Mouse (Mus musculus): ENCODE data around the gene 4930444G20Rik. TPM values are rescaled to one million over a fixed set of nuclear protein-coding genes. Genes with fewer than 3 reads are reported as not detected.
"Not testable (repeated sequence)": the region's sequence is repeated elsewhere in the genome, so short reads cannot be mapped to it uniquely, and the experiment has no call there.

The 4930444G20Rik gene
- not detected for polyA plus RNA-seq (2017; shearing (Covaris generic))

DNA sequence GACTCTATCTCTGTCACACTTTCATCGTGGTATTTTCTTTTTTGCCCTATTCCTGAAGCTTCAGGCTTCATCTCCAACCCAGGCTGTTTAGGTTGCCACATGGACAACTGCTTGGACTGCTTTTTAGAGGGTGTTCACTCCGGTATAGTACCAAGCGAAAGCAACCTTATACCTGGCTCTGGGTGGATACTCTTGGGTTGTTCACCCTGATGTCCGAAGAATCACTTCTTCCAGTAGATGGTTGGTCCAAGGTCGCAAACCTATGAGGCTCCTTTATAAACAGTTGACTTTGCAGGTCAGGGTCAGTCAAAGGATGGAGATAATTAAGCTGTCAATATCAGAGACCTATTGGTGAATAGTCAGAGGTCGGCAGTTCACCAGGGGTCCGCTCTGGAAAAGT lies at the start of gene 4930444G20Rik:
4930444G20Rik (minus strand) TSS at position 101 of the 400 bp plus-strand sequence.
- ATAC-seq = not testable (repeated sequence)

DNA sequence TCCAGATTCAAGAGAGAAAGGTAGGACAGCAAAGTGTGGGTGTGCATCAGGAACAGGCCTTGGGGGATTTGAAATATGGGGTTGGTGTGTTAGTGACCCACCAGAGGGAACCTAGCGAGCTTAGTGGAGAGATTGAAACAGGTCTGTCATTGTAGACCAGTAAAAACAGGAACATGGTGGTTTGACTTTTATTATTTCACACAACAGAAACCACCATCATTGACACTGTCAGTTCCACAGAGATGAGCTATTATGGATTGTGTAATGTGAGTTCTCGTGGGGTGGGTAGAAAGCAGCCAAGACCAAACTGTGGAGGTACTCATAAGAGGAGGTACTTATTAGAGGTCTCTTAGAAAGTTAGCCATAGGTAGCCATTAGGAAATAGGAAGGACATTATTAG lies 6.7 kb upstream of the 4930444G20Rik start:
- ATAC-seq = no peak

DNA sequence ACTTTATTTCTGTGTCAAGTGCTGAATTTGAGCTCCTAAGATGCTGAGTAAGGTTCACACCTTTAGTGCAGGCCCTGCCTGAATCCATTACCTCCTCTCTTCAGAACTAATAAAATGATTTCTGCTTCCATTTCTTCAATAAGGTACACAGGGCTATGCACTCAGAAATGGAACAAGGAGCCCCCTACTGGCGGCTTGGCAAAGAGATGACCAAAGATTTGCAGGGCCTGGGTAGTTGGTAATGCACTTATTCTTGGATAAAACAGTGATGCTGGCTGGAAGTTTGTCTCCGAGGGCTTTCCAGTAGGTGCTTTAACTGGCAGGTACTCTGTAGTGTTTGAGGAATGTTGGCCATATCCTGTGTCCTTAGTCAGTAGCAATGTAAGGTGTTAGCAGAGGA lies 4.9 kb upstream of the 4930444G20Rik start:
- ATAC-seq = no peak

GRCm38 (mm10) chr10:22070576-22070975 lies 2.7 kb upstream of the 4930444G20Rik start:
- ATAC-seq = no peak

DNA sequence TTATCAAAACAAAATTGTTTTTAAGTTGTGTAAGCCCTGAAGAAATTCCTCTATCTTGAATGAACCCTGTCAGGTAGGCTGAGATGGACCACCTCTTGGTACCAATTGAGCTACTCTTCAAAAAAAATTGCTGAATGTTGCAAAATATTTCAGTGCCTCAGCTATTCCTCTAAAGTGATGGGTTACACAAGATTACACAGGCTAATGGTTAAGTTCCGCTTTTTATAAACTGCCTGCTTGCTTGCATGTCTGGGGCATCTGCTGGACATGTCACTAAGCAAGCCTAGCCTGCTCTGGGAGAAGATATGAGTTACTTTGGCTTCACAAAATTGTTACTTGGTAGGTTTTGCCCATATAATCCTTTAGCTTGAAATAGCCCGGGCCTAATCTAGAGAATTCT lies 2.3 kb upstream of the 4930444G20Rik start:
- ATAC-seq = no peak

DNA sequence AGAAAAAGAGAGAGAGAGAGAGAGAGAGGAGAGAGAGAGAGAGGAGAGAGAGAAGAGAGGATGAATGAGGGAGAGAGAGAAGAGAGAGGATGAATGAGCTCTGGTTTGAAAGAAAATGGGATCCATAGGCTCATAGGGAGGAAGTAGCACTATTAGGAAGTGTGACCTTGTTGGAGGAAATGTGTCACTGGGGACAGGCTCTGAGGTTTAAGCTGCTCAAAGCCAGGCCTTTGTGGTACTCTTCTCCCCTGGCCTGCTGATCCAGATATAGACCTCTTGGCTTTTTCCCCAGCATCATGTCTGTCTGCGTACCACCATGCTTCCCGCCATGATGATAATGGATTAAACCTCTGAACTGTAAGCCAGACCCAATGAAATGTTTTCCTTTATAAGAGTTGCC lies 8.5 kb downstream of the 4930444G20Rik start:
- no peak for ATAC-seq

DNA sequence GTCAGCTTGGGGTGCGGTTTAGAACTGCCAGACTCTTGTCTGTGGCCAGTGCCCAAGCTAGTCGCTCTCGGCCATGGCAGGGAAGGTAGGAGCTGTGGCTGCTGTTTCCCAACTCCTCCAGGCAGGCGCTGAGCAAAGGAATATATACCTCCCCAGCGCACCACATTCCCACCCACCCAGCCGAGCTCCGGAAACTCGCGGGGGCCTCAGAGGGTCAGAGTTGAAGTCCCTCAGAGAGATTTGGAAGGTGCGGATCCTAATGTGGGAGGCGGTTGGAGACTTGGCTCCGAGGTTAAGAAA lies 8.9 kb downstream of the 4930444G20Rik start:
- ATAC-seq = no peak

- peak; percentile 98 for ATAC-seq
These were observed 9.5 kb downstream of the 4930444G20Rik start for GRCm38 (mm10) chr10:22058218-22059025.

- no peak for ATAC-seq
These were observed 12.6 kb downstream of the 4930444G20Rik start for GRCm38 (mm10) chr10:22055308-22055707.

- not testable (repeated sequence) for ATAC-seq
These were observed 31.6 kb downstream of the 4930444G20Rik start for GRCm38 (mm10) chr10:22036256-22036655.

GRCm38 (mm10) chr10:22034303-22034702 lies 33.6 kb downstream of the 4930444G20Rik start:
- no peak for ATAC-seq

GRCm38 (mm10) chr10:22018618-22019017 lies 49.3 kb downstream of the 4930444G20Rik start:
- no peak for ATAC-seq

DNA sequence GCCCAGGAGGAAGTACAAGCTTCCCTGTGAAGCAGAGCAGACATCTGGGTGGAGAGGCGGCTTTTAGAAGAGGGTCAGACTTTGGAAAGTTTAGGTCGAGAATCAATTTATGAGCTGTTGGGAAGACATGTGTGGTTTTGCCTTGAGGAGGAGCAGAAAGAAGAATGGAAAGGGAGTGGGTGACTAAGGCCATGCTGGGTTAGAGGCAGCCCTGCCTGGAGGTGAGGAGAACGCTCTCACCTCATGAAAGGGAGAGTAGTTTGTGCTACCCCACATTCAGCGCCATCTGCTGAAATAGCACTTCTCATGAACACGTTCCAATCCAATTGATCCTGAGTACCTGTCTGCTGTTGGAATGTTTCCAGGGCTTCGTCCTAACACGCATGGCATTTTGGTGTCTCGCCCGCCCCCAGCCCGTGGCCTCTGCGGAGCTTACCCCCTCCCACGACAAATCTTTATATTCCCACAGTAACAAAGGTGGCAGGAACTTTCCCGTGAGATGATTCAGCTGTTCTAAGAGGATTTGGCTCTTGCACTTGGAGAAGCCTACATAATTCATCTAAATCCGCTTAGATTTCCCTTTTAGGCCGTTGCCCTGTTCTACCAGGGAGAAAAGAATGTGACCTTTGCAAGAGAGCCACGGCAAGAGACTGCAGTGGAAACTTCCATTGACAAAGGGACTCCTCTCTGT lies 50.3 kb downstream of the 4930444G20Rik start:
- ATAC-seq = no peak

Other genes with a start within 250 kb of the 4930444G20Rik start
- gene Sgk1, start 185.9 kb downstream of the 4930444G20Rik start, polyA plus RNA-seq (2017; shearing (Covaris generic)) = 10 to 100 TPM; 19.5 to 98.6 (median 25.8) TPM
- 10 to 100 TPM in 2 of 3 experiments, 1 to 10 TPM in 1; 9.4 to 12.6 (median 12.1) TPM for gene E030030I06Rik, start 81.2 kb upstream of the 4930444G20Rik start, polyA plus RNA-seq (2017; shearing (Covaris generic))
- gene Raet1e, start 90.5 kb upstream of the 4930444G20Rik start, polyA plus RNA-seq (2017; shearing (Covaris generic)) = under 1 TPM in 1 of 3 experiments, not detected in 2; 0.49 TPM
- 10 to 100 TPM in 1 of 3 experiments, 1 to 10 TPM in 2; 3.6 to 12.3 (median 6.7) TPM for gene H60b, start 90.5 kb upstream of the 4930444G20Rik start, polyA plus RNA-seq (2017; shearing (Covaris generic))

Data from inflammation-experienced regulatory T-cells, adult 6 months (primary cell).